Mouse (Mus musculus) lung, embryonic 14.5 days (tissue): ENCODE results near the gene Tns3. TPM values are rescaled to one million over a fixed set of nuclear protein-coding genes. Genes with fewer than 3 reads are reported as not detected.

ENCODE experiments used
- ATAC-seq: fragments of 200-750 bp; cut with Nextera tagmentation; 2 replicates; pipeline ENCODE4 v1.8.0; 2017; ENCODE audit warnings: mild to moderate bottlenecking, moderate TSS enrichment, moderate library complexity; ENCODE audit not compliant: insufficient read depth
- DNase-seq: peaks from one replicate; pipeline ENCODE4 v3.0.0-alpha.2; 2015
- H3K27ac ChIP-seq: fragments of 300-500 bp; sonication (generic); 2 replicates; pipeline ENCODE4 v1.5.1; 2014; ENCODE audit warnings: low read depth, mild to moderate bottlenecking, moderate library complexity
- H3K27me3 ChIP-seq: fragments of 300-500 bp; sonication (generic); 2 replicates; pipeline ENCODE4 v1.6.1; 2014; ENCODE audit warnings: low read length, control low read depth; ENCODE audit not compliant: insufficient read depth
- H3K36me3 ChIP-seq: fragments of 300-500 bp; sonication (generic); 2 replicates; pipeline ENCODE4 v1.6.1; 2014; ENCODE audit warnings: control low read depth; ENCODE audit not compliant: insufficient read depth
- H3K4me1 ChIP-seq: fragments of 300-500 bp; sonication (generic); 2 replicates; pipeline ENCODE4 v1.6.1; 2014; ENCODE audit warnings: antibody characterized with exemption, control low read depth; ENCODE audit not compliant: insufficient read depth
- H3K4me2 ChIP-seq: fragments of 300-500 bp; sonication (generic); 2 replicates; pipeline ENCODE4 v1.6.1; 2014; ENCODE audit warnings: mild to moderate bottlenecking
- H3K4me3 ChIP-seq: fragments of 300-500 bp; sonication (generic); 2 replicates; pipeline ENCODE4 v1.5.1; 2014; ENCODE audit warnings: low read depth, low read length
- H3K9ac ChIP-seq: fragments of 300-500 bp; sonication (generic); 2 replicates; pipeline ENCODE4 v1.6.1; 2014
- H3K9me3 ChIP-seq: fragments of 300-500 bp; sonication (generic); 2 replicates; pipeline ENCODE4 v1.6.1; 2016; ENCODE audit warnings: low read depth, low read length, control low read depth
- CTCF ChIP-seq: IDR thresholded peaks from 2 replicates; pipeline ENCODE4 v1.5.1; 2016; ENCODE audit warnings: antibody characterized with exemption, low read depth
- WGBS: fragments of 180-500 bp; shearing (Covaris S2); extraction: QIAGEN DNeasy Blood & Tissue Kit; methylation state at CpG from one replicate; pipeline ENCODE4 v1.1.7; 2014; 5-methylcytosine and 5-hydroxymethylcytosine counted together
- polyA plus RNA-seq: library from polyadenylated mRNA; unstranded; fragments of >200 nt; fragmentation: Nextera tagmentation; extraction: Ambion mirVana; gene quantifications from 2 replicates; pipeline ENCODE4 v1.2.1, GENCODE M21; 2014

Gene Tns3
- polyA plus RNA-seq, 1 experiment from 2014 or later, result 41.0 TPM

DNA sequence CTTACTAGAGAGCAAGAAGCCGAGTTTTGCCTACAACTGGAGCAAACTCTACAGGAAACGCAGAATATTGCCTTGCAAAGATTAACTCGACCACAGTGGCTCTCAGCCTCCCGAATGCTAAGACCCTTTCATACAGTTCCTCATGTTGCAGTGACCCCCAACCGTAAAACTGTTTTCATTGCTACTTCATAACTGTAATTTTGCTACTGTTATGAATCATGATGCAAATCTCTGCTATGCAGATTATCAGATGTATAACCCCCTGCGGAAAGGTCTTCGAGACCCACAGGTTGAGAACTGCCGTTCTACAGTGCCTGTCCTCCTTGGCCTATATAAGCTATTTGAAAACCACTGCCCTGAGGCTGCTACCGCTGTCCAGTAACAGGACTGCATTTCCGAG, 46.0 kb downstream of the Tns3 start:
- Histone ChIP-seq H3K4me3 (no peak overlapping the region), H3K36me3 (peaks cover 17% of the 10 kb centered on the region; the same call in 1 of the 2 replicates)
- ATAC-seq, result no peak

DNA sequence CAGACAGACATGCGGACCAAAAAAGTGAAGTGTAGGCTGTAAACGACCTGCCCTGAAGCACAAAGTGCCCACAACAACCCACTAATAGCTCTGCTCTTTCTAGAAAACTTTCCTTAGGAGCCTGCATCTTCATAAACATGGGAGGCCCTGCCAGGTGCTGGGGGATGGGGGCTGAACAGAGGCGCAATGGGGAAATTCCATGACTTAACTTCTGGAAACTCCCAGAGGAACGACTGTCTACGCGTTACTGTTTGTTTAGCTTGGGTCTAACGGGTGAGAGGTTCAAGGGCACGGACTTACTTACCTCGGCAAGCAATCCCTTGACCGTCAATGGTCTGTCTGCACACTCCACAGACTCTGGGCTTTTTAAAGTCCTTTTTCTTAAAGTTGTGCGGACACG, 48.9 kb downstream of the Tns3 start:
- no peak overlapping the region for H3K27ac ChIP-seq
- 36% methylated on average over 12 of the region's 12 CpGs for WGBS

More for the DNA sequence above, 46.0 kb downstream of the Tns3 start:
- H3K4me1 ChIP-seq, result peaks cover 11% of the 10 kb centered on the region
- no peaks in the 10 kb centered on the region for H3K9me3 ChIP-seq
- no peak for DNase-seq
- WGBS, result 56% methylated on average over 10 of the region's 10 CpGs
- no peak overlapping the region for H3K27ac ChIP-seq
- no peaks in the 10 kb centered on the region for H3K27me3 ChIP-seq
- TF ChIP-seq CTCF, result no peak
- no peak overlapping the region for H3K9ac ChIP-seq
- H3K4me2 ChIP-seq, result no peak overlapping the region

DNA sequence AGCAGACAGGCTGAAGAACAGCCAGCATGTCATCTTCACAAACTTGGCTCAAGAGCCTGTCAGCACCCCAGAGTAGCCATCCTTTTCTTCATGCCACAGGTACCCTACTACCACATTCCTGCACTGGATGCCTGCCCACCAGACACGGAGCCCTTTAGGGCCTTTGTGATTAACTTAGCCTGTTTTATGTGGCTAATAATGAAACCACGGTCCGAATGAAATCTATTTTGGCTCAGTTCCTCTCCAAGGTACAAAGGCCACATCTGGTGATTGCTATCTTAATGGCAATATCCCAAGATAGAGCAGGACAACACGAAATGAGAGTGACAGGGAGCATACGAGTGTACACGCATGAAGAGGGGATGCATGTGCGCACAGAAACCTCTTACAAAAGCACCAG, 53.9 kb downstream of the Tns3 start:
- H3K4me1 ChIP-seq, result peaks cover under 1% of the 10 kb centered on the region
- no peak overlapping the region for H3K9ac ChIP-seq
- no peaks in the 10 kb centered on the region for H3K27me3 ChIP-seq
- WGBS, result 55% methylated on average over 7 of the region's 7 CpGs
- no peaks in the 10 kb centered on the region for H3K9me3 ChIP-seq
- peaks cover 59% of the 10 kb centered on the region for H3K36me3 ChIP-seq
- H3K4me2 ChIP-seq, result no peak overlapping the region
- no peak overlapping the region for H3K4me3 ChIP-seq
- DNase-seq, result no peak
- H3K27ac ChIP-seq, result no peak overlapping the region
- TF ChIP-seq CTCF, result no peak
- ATAC-seq, result no peak

More for the DNA sequence above, 48.9 kb downstream of the Tns3 start:
- Histone ChIP-seq H3K4me3 (no peak overlapping the region), H3K27me3 (no peaks in the 10 kb centered on the region), H3K9me3 (no peaks in the 10 kb centered on the region), H3K36me3 (peaks cover 37% of the 10 kb centered on the region), H3K4me1 (peaks cover 9% of the 10 kb centered on the region), H3K9ac (no peak overlapping the region), H3K4me2 (no peak overlapping the region)
- ATAC-seq (peak; percentile 9; the same call in 1 of the 2 replicates), DNase-seq (no peak)
- no peak for TF ChIP-seq CTCF

DNA sequence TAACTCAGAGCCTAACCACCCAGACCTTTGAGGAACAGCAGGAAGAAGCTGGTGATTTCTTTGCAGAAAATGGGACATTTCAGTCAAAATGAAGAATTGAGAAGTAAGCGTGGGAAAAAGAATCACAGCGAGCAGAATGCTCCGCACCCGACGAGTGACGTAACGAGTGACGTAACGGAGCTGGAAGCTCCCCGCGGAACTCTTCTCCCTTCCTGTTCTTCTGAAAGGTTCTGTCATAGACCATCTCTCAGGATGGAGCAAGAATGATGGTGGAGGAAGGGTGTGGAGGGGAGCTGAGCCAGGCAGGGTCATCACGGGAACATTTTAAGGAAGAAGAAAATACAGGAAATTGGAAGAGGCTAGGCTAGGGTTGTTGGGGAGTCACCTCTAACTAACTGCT, 54.5 kb downstream of the Tns3 start:
- H3K4me2 ChIP-seq, result no peak overlapping the region
- peak; percentile 55 for DNase-seq
- H3K9ac ChIP-seq, result no peak overlapping the region
- H3K36me3 ChIP-seq, result peaks cover 54% of the 10 kb centered on the region
- TF ChIP-seq CTCF, result no peak
- H3K9me3 ChIP-seq, result no peaks in the 10 kb centered on the region
- ATAC-seq, result no peak
- H3K27me3 ChIP-seq, result no peaks in the 10 kb centered on the region
- H3K4me3 ChIP-seq, result no peak overlapping the region
- no peak overlapping the region for H3K27ac ChIP-seq
- H3K4me1 ChIP-seq, result no peaks in the 10 kb centered on the region
- 40% methylated on average over 12 of the region's 12 CpGs for WGBS

DNA sequence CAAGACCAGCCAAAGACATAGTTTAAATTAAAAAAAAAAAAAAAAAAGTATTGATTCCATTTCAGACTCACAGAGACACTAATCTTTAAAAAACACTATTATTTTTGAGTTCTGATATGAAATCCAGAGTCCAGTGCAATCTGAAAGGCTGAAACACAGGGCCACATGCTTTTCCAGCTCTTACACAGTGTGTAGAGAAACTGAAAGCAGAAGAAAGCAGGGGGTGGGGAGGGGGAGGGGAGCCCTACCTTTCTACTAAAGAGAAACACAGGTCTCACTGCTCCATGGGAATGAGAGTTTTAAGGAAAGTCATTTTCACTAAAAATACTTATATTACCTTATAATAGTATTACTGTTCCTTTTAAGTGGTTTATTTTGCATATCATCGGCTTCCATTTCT, 57.2 kb downstream of the Tns3 start:
- ATAC-seq (no peak), DNase-seq (no peak)
- 94% methylated on average over 1 of the region's 1 CpGs for WGBS
- H3K27ac ChIP-seq, result no peak overlapping the region
- no peaks in the 10 kb centered on the region for H3K9me3 ChIP-seq
- H3K4me1 ChIP-seq, result peaks cover 2% of the 10 kb centered on the region; the same call in 1 of the 2 replicates
- peaks cover 41% of the 10 kb centered on the region for H3K36me3 ChIP-seq
- H3K4me3 ChIP-seq, result no peak overlapping the region
- no peak for TF ChIP-seq CTCF
- no peaks in the 10 kb centered on the region for H3K27me3 ChIP-seq
- H3K4me2 ChIP-seq, result no peak overlapping the region
- no peak overlapping the region for H3K9ac ChIP-seq

DNA sequence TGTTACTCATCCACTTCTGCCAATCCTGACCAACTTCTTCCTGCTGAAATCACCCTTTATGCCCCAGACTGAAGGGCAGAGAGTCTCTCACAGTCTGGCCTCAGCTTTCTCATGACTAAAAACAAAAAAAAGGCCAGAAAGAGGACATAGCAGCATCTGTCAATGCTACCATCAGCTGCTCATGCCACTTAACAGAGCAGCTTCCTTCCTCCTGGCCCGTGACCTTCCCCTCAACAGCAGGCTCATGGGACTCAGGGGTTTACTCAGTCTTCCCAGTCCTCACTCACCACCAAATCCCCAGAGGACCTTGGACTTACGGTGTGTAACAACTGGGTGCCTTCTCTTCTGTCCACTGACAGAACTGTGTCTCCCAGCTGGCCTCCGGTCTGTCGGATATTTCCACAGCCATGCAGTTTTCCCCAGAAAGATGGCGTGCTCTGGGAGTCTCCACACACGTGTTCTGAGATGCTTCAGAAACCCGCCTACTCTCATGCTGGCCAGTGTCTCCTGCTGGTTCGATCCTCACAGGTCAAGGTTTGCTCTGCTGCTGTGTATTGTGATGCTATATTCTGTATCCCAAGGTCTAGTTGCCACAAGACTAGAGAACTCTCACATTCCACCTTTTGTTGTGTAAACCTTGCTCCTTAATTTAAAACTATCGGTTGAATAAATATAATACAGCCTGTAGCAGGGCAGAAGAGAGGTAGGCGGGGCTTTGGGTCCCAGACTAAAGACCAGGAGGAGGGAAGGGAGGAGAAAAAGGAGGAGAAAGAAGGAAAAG, 59.4 kb downstream of the Tns3 start:
- H3K36me3 ChIP-seq, result peaks cover 33% of the 10 kb centered on the region
- WGBS, result 86% methylated on average over 10 of the region's 10 CpGs
- H3K9ac ChIP-seq, result no peak overlapping the region
- H3K27me3 ChIP-seq, result no peaks in the 10 kb centered on the region
- no peak overlapping the region for H3K27ac ChIP-seq
- no peak overlapping the region for H3K4me2 ChIP-seq
- H3K4me1 ChIP-seq, result peaks cover 4% of the 10 kb centered on the region; the same call in 1 of the 2 replicates
- ATAC-seq (no peak), DNase-seq (no peak)
- no peak overlapping the region for H3K4me3 ChIP-seq
- H3K9me3 ChIP-seq, result no peaks in the 10 kb centered on the region
- TF ChIP-seq CTCF, result no peak

DNA sequence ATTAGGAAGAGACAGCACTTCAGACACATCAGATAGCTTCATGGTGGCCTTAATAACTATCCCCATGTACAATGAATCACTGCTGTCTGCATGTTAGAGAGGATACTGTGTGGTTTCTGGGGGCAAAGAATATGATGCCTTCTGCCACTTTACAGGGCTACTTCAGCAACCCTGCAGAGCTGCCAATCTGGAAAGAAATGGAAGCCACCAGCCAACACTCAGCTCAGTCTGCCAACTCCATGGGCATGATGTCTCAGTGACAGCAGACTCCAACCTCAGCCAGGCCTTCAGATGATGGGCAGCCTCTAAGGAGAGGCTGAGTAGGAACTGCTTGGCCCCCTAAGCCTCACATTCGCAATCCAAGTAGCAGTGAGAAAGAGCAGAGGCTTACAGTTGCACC, 61.7 kb downstream of the Tns3 start:
- WGBS, result 64% methylated on average over 1 of the region's 1 CpGs
- no peak overlapping the region for H3K4me3 ChIP-seq

More for the DNA sequence above, 61.7 kb downstream of the Tns3 start:
- TF ChIP-seq CTCF, result no peak
- peaks cover 4% of the 10 kb centered on the region; the same call in 1 of the 2 replicates for H3K4me1 ChIP-seq
- no peak overlapping the region for H3K9ac ChIP-seq
- no peak for DNase-seq
- no peak for ATAC-seq
- H3K36me3 ChIP-seq, result peaks cover 46% of the 10 kb centered on the region
- H3K4me2 ChIP-seq, result no peak overlapping the region
- no peak overlapping the region for H3K27ac ChIP-seq
- no peaks in the 10 kb centered on the region for H3K27me3 ChIP-seq
- H3K9me3 ChIP-seq, result no peaks in the 10 kb centered on the region
